Mouse (Mus musculus) embryonic fibroblast, embryonic 13.5 days (primary cell): ENCODE results near the gene Akap7.

ENCODE experiments used
- CTCF ChIP-seq: IDR thresholded peaks from 2 replicates; pipeline ENCODE4 v1.5.1; 2011; ENCODE audit warnings: mild to moderate bottlenecking, control low read depth, low read length, moderate library complexity, borderline replicate concordance; ENCODE audit not compliant: insufficient read depth
- POLR2A ChIP-seq: IDR thresholded peaks from 2 replicates; pipeline ENCODE4 v1.6.1; 2011; ENCODE audit warnings: low read depth, mild to moderate bottlenecking, control low read depth, low read length, moderate library complexity

GRCm38 (mm10) chr10:25213716-25214115 lies 94.0 kb downstream of the Akap7 start:
- TF ChIP-seq CTCF (no peak), POLR2A (no peak)
